Mouse (Mus musculus) midbrain, embryonic 13.5 days (tissue): ENCODE data around the gene Ifih1. TPM values are rescaled to one million over a fixed set of nuclear protein-coding genes. Genes with fewer than 3 reads are reported as not detected.

Experiments used
- ATAC-seq: fragments of 200-750 bp; cut with Nextera tagmentation; 2 replicates; pipeline ENCODE4 v1.8.0; 2017; ENCODE audit warnings: mild to moderate bottlenecking, moderate TSS enrichment, moderate library complexity
- H3K27ac ChIP-seq: fragments of 300-500 bp; sonication (generic); 2 replicates; pipeline ENCODE4 v1.5.1; 2015; ENCODE audit warnings: inconsistent platforms, mild to moderate bottlenecking, moderate library complexity
- H3K27me3 ChIP-seq: fragments of 300-500 bp; sonication (generic); 2 replicates; pipeline ENCODE4 v1.6.1; 2015; ENCODE audit warnings: mild to moderate bottlenecking, inconsistent platforms
- H3K36me3 ChIP-seq: fragments of 300-500 bp; sonication (generic); 2 replicates; pipeline ENCODE4 v1.6.1; 2015; ENCODE audit warnings: mild to moderate bottlenecking, inconsistent platforms
- H3K4me1 ChIP-seq: fragments of 300-500 bp; sonication (generic); replicated peaks from 2 replicates; pipeline ENCODE4 v1.6.1; 2015; ENCODE audit warnings: inconsistent platforms
- H3K4me2 ChIP-seq: fragments of 300-500 bp; sonication (generic); replicated peaks from 2 replicates; pipeline ENCODE4 v1.6.1; 2015; ENCODE audit warnings: moderate library complexity, mild to moderate bottlenecking, inconsistent platforms
- H3K4me3 ChIP-seq: fragments of 300-500 bp; sonication (generic); replicated peaks from 2 replicates; pipeline ENCODE4 v1.5.1; 2015; ENCODE audit warnings: mild to moderate bottlenecking, inconsistent platforms
- H3K9ac ChIP-seq: fragments of 300-500 bp; sonication (generic); replicated peaks from 2 replicates; pipeline ENCODE4 v1.6.1; 2015; ENCODE audit warnings: mild to moderate bottlenecking, inconsistent platforms
- H3K9me3 ChIP-seq: fragments of 300-500 bp; sonication (generic); 2 replicates; pipeline ENCODE4 v1.6.1; 2016; ENCODE audit warnings: mild to moderate bottlenecking, inconsistent platforms
- WGBS: fragments of 180-500 bp; shearing (Covaris S2); methylation state at CpG from one replicate; pipeline ENCODE4 v1.1.7; 2015; 5-methylcytosine and 5-hydroxymethylcytosine counted together
- polyA plus RNA-seq: library from polyadenylated mRNA; unstranded; fragments of >200 nt; fragmentation: Nextera tagmentation; extraction: Ambion mirVana; gene quantifications from 2 replicates; pipeline ENCODE4 v1.2.1, GENCODE M21; 2015

Gene Ifih1
- 0.67 and 1.5 TPM in 2 replicates for polyA plus RNA-seq

DNA sequence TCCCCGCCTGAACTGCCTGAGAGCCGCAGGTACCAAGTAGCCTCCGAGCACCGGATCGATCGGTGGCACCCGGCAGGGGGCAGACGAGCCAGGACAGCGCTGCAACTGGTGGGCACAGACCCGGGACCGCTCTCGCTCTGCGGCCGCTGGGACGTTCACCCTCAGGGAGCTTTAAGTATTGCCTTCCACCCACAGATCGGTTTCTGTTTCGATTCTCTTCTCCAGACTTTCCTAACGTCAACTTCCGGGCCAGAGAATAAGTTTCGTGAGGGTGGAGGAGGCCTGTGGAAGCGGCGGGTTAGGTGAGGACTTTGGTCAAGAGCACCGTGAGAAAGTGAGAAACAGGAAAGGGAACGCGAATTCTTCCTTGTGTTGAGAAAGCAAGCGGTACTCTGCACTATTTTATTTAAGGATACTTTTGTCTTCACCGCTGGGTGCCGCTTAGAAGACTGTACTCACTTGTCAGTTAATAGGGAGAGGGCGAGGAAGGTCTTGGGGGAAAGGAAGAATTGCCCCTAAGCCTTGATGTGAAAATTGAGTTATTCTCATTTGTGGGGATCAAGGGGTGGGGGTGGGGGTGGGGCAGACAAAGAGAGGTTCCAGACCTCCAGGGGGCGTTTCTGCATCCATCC lies at the start of gene Ifih1:
Ifih1 (minus strand) TSS at position 242 of the 632 bp plus-strand sequence.
- H3K27ac ChIP-seq = no peak within 1 kb of the TSS
- ATAC-seq = peak; percentile 95

DNA sequence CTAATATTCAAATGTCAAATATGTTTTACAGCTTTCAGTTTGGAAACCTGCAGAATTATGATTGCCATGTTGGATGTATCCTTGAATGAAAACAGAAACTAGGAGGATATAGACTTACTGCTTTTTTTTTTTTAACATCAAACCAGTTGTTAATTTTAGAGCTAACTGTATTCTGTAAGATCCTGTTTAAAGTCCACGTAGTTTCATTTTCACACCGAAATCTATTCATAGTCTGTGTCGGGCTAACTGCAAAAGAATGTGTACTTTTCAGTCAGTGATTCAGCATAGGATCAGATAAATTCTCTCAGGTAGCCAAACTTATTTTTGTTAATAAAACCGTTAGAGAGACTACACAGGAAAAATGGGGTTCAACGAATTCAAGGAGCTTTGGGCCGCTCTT lies 39.9 kb upstream of the Ifih1 start:
- Histone ChIP-seq H3K4me3 (no peak overlapping the region), H3K4me1 (no peaks in the 10 kb centered on the region), H3K9ac (no peak overlapping the region), H3K4me2 (no peak overlapping the region), H3K27ac (no peak overlapping the region), H3K36me3 (no peaks in the 10 kb centered on the region), H3K27me3 (no peaks in the 10 kb centered on the region), H3K9me3 (no peaks in the 10 kb centered on the region)
- 94% methylated on average over 6 of the region's 6 CpGs for WGBS
- ATAC-seq = no peak

More for the DNA sequence above, at the start of gene Ifih1:
- Histone ChIP-seq H3K4me3 (peak within 1 kb of the TSS; percentile 48), H3K36me3 (no peaks in the 10 kb centered on the region), H3K4me1 (peaks cover 16% of the 10 kb centered on the region), H3K9ac (peak within 1 kb of the TSS; percentile 37), H3K4me2 (peak within 1 kb of the TSS; percentile 75), H3K27me3 (no peaks in the 10 kb centered on the region), H3K9me3 (no peaks in the 10 kb centered on the region)
- WGBS = under 1% methylated on average over 30 of the region's 30 CpGs

GRCm38 (mm10) chr2:62684989-62685595 lies 39.0 kb upstream of the Ifih1 start:
- WGBS = 69% methylated on average over 3 of the region's 3 CpGs
- H3K4me2 ChIP-seq = no peak overlapping the region
- no peaks in the 10 kb centered on the region for H3K36me3 ChIP-seq
- no peaks in the 10 kb centered on the region for H3K27me3 ChIP-seq
- no peaks in the 10 kb centered on the region for H3K4me1 ChIP-seq
- ATAC-seq = no peak; the same call in 1 of the 2 replicates
- H3K9ac ChIP-seq = no peak overlapping the region
- H3K4me3 ChIP-seq = no peak overlapping the region
- no peak overlapping the region for H3K27ac ChIP-seq
- no peaks in the 10 kb centered on the region for H3K9me3 ChIP-seq

- H3K4me2 ChIP-seq = no peak overlapping the region
- no peaks in the 10 kb centered on the region for H3K9me3 ChIP-seq
- no peaks in the 10 kb centered on the region for H3K4me1 ChIP-seq
- no peak overlapping the region for H3K9ac ChIP-seq
- no peaks in the 10 kb centered on the region for H3K27me3 ChIP-seq
- WGBS = 79% methylated on average over 8 of the region's 8 CpGs
- H3K36me3 ChIP-seq = no peaks in the 10 kb centered on the region
- no peak overlapping the region for H3K27ac ChIP-seq
- H3K4me3 ChIP-seq = no peak overlapping the region
- no peak for ATAC-seq
Measured at GRCm38 (mm10) chr2:62681667-62682066, 35.6 kb upstream of the Ifih1 start.

GRCm38 (mm10) chr2:62672788-62673187 lies 26.7 kb upstream of the Ifih1 start:
- Histone ChIP-seq H3K4me1 (no peaks in the 10 kb centered on the region), H3K36me3 (no peaks in the 10 kb centered on the region), H3K4me2 (no peak overlapping the region), H3K9me3 (no peaks in the 10 kb centered on the region), H3K9ac (no peak overlapping the region), H3K27ac (no peak overlapping the region), H3K27me3 (no peaks in the 10 kb centered on the region), H3K4me3 (no peak overlapping the region)
- no peak for ATAC-seq
- WGBS = 93% methylated on average over 5 of the region's 5 CpGs

DNA sequence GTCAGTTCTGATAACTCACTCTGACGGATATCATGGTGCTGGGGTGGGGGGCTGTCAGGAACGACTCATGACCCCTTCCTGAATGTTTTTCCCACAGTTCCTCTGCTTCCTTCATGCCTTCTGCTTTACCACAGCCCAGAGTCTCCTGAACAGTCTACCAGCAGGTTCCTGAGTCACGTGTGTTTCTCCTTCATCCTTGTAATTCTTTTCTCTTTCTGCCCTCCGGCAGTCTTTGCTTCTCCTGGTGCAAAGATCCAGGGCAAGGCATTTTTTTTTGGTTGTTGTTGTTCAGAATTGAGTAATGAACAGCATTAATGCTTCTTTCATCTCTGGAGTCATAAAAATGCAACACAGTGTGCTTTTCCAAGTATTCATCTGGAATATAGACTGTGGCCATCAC lies 24.7 kb upstream of the Ifih1 start:
- ATAC-seq = no peak
- no peaks in the 10 kb centered on the region for H3K4me1 ChIP-seq
- H3K27me3 ChIP-seq = no peaks in the 10 kb centered on the region
- no peaks in the 10 kb centered on the region for H3K36me3 ChIP-seq
- H3K27ac ChIP-seq = no peak overlapping the region
- H3K4me3 ChIP-seq = no peak overlapping the region
- H3K9ac ChIP-seq = no peak overlapping the region
- H3K9me3 ChIP-seq = no peaks in the 10 kb centered on the region
- no peak overlapping the region for H3K4me2 ChIP-seq
- WGBS = 84% methylated on average over 4 of the region's 4 CpGs

- WGBS = 84% methylated on average over 5 of the region's 5 CpGs
- Histone ChIP-seq H3K9ac (no peak overlapping the region), H3K27me3 (peaks cover 3% of the 10 kb centered on the region; the same call in 1 of the 2 replicates), H3K27ac (no peak overlapping the region), H3K4me3 (no peak overlapping the region), H3K9me3 (no peaks in the 10 kb centered on the region), H3K4me2 (no peak overlapping the region), H3K36me3 (no peaks in the 10 kb centered on the region), H3K4me1 (no peaks in the 10 kb centered on the region)
- no peak for ATAC-seq
Measured at GRCm38 (mm10) chr2:62670301-62670700, 24.2 kb upstream of the Ifih1 start.

- no peak overlapping the region for H3K4me3 ChIP-seq
- no peaks in the 10 kb centered on the region for H3K9me3 ChIP-seq
- no peak overlapping the region for H3K9ac ChIP-seq
- peaks cover 4% of the 10 kb centered on the region; the same call in 1 of the 2 replicates for H3K27me3 ChIP-seq
- H3K4me2 ChIP-seq = no peak overlapping the region
- WGBS = 92% methylated on average over 3 of the region's 3 CpGs
- no peak overlapping the region for H3K27ac ChIP-seq
- H3K4me1 ChIP-seq = no peaks in the 10 kb centered on the region
- H3K36me3 ChIP-seq = no peaks in the 10 kb centered on the region
- ATAC-seq = no peak
Measured at GRCm38 (mm10) chr2:62669848-62670247, 23.8 kb upstream of the Ifih1 start.

DNA sequence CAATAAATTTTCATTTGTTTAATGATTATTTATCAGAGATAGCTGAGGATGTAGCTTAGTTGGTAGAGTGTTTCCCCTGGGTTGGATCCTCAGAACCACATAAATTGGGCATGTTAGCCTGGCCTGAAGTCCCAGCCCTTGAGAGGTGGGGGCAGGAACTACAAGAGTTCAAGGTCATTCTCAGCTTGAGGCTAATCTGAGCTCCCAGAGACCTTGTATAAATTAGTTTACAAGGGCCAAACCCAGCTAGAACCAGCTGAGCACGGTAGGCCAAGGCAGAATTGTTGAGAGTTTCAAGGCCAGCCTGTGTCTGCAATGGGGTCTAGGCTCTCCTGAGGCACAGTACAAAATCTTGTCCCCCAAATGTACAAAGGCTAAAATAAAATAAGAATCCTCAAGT lies 19.5 kb upstream of the Ifih1 start:
- H3K36me3 ChIP-seq = no peaks in the 10 kb centered on the region
- WGBS = 55% methylated on average over 1 of the region's 1 CpGs
- no peak overlapping the region for H3K9ac ChIP-seq
- no peak for ATAC-seq
- no peak overlapping the region for H3K4me2 ChIP-seq
- no peak overlapping the region for H3K27ac ChIP-seq
- no peaks in the 10 kb centered on the region for H3K9me3 ChIP-seq
- H3K4me1 ChIP-seq = 0 out of 2 replicates have a peak, but pooled peaks cover 3% of the 10 kb centered on the region
- H3K4me3 ChIP-seq = no peak overlapping the region
- H3K27me3 ChIP-seq = peaks cover 6% of the 10 kb centered on the region; the same call in 1 of the 2 replicates

DNA sequence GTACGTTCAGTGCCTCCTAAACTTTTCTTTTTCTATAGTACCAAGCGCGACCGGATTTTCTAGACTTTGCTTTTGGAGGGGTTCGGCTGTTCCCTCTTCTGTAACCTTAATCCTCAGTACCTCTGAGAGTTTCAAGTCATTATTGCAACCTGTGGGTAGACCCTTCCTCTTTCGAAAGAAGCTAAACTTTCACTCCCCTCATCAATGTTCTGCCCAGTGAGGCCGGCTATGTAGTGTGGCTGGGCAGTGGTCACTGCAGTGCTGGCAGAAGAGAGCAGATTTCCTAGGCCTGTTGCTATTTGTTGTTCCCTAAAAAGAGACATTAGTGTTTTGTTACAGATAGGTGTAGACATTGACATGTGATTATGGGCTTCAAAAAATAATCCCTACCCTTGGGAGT lies 18.8 kb upstream of the Ifih1 start:
- Histone ChIP-seq H3K4me2 (peak overlapping the region; percentile 75), H3K36me3 (no peaks in the 10 kb centered on the region), H3K4me1 (0 out of 2 replicates have a peak, but pooled peaks cover 3% of the 10 kb centered on the region), H3K9ac (no peak overlapping the region), H3K27me3 (peaks cover 6% of the 10 kb centered on the region; the same call in 1 of the 2 replicates), H3K9me3 (no peaks in the 10 kb centered on the region), H3K4me3 (peak overlapping the region; percentile 53), H3K27ac (no peak overlapping the region)
- 67% methylated on average over 7 of the region's 7 CpGs for WGBS
- ATAC-seq = no peak

DNA sequence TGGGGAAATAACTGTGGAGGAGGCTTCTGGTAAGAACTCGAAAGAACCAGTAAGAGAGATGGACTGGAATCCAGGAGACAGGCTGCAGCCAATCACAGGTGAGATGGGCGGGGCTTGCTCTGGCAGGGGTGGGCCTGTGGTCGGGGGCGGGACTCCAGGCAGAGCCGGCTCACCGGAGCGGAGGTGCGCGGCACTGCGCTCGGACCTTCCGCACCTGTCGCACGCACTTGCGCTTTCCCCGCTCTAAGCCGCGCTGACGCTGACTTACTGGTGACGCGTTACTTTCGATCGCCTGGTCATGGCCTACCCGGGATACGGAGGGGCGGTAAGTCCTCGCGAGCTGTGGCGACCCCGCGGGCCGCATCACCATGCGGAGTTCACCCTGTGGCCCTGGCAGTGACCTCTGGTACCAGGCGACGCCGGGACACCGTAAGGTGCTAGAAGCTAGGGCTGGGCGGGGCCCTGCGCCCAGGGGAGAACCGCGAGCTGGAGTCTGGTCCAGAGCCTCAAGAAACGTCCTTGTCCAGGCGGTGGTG lies 18.1 kb upstream of the Ifih1 start, which contains the start of gene Gca:
Gca (plus strand) TSS at position 151 of the 536 bp plus-strand sequence.
- under 1% methylated on average over 42 of the region's 43 CpGs for WGBS
- Histone ChIP-seq H3K4me1 (0 out of 2 replicates have a peak, but pooled peaks cover 3% of the 10 kb centered on the region), H3K36me3 (no peaks in the 10 kb centered on the region), H3K27ac (no peak within 1 kb of the TSS), H3K4me3 (peak within 1 kb of the TSS; percentile 53), H3K9me3 (no peaks in the 10 kb centered on the region), H3K27me3 (peaks cover 6% of the 10 kb centered on the region; the same call in 1 of the 2 replicates), H3K4me2 (peak within 1 kb of the TSS; percentile 75), H3K9ac (peak within 1 kb of the TSS; percentile 59)
- peak; percentile 99 for ATAC-seq

GRCm38 (mm10) chr2:62662560-62662959 lies 16.5 kb upstream of the Ifih1 start:
- Histone ChIP-seq H3K36me3 (no peaks in the 10 kb centered on the region), H3K4me3 (no peak overlapping the region), H3K27ac (no peak overlapping the region), H3K9me3 (no peaks in the 10 kb centered on the region), H3K27me3 (peaks cover 6% of the 10 kb centered on the region; the same call in 1 of the 2 replicates), H3K4me1 (0 out of 2 replicates have a peak, but pooled peaks cover 3% of the 10 kb centered on the region), H3K9ac (no peak overlapping the region), H3K4me2 (no peak overlapping the region)
- no peak for ATAC-seq
- 81% methylated on average over 3 of the region's 3 CpGs for WGBS
